Mouse (Mus musculus) yolk sac, embryonic 10.5 days (tissue): ENCODE measurements at regions not wholly inside any gene's neighbourhood (a gene's known extent, or its start where the extent isn't known, plus 50 kb on each side); places are given as distances from the start of the nearest gene placed in this dataset.

Experiments used
- DNase-seq: peaks from one replicate; pipeline ENCODE4 v3.0.0-alpha.2; 2017; ENCODE audit warnings: low spot score

DNA sequence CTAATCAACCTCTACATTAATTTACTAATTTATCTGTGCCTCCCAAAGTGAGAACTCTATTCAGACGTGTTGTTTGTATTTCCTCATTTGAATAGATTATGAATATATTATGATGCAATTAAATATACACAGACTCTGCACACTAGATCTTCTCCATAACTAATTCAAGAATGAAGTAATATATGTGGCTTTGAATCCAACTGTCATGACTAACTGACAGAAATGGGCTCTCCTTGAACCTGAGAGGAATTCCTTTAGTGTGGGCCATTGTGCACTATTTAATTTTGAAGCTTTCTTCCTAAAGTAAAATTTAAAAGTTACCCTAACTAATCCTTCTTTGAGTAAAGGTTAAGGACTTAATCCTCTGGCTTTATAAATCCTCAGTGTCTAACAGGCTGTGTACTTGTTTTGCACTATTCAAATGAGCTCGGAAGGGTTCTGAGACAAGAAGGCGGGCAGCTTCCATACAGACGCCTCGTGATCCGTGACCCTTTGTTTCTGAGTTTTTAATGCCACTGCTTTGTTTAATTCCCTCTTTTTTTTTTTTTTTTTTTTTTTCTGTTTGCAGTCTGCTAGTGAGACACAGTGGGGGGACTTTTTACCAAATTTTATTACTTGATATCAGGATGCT, 128.0 kb upstream of the Sox2 start:
- DNase-seq, result no peak

- DNase-seq, result no peak
These were observed 128.7 kb upstream of the Sox2 start for GRCm38 (mm10) chr3:34521357-34522053.

DNA sequence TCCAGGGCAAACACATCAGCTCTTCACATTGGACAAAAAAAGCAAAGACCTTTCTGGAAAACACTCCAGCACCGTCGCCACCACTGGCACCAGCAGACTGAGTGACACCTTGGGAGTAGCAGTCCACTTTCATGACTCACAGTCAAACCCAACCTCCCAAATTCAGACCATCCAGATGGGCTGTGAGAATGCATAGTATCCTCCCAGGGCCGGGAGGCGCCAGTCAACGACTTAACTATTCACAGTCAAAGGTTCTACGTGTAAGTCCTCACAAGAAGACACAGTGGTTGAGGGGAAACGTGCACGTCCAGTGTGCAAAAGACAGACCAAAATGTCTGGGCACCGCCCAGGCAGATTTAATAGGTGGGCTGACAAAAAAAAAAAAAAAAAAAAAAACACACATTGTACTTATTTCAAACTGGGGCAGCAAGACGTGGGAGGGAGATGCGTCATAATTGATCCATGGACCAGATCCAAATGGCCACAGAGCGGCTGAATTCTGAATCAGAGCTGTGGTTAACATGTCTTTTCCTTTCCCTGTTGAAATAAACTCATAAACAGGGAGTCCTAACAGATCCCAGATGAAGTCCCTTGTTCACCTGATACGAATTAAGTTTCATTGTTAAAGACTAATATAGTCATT, 137.6 kb upstream of the Sox2 start:
- DNase-seq, result no peak

DNA sequence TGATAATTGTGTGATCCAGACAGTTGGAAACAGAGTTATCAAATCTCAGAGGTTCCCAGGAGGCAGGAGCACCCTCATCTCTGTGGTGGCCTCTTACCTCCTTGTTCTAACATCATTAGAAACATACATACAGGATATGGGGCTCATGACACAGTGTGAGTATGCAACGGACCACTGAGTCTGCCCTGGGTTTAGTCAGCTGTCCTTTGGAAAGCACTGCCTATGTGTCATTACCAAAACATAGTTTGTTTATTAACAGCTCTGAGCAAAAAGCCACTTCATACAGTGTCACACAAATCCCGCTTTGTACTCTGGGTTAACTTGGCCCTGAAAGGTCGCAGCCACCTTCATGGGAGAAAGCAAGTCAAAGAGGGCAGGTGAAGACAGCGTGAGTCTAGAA, 139.5 kb upstream of the Sox2 start:
- no peak for DNase-seq

DNA sequence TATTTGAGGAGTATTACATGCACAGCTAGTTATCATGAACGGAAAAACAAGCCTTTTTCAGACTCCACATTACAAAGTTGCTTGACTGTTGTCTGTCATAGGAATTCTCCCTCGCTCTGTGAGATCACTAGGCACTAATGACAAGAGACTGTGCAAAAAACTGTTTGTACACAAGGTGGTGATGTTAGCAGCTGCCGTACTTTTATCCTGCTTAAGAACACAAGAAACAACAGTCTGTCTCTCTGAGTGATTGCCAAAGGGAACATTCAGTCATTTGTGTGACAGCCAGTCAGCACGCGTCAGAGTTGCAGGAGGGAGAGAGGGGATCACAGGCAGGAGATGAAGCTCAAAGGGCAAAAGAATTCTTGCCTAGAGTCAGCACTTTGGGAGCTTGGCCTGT, 141.0 kb upstream of the Sox2 start:
- peak; percentile 34 for DNase-seq

GRCm38 (mm10) chr3:34504573-34504894, 145.7 kb upstream of the Sox2 start:
- DNase-seq, result no peak

GRCm38 (mm10) chr3:34503874-34504572, 146.2 kb upstream of the Sox2 start:
- DNase-seq, result no peak

DNA sequence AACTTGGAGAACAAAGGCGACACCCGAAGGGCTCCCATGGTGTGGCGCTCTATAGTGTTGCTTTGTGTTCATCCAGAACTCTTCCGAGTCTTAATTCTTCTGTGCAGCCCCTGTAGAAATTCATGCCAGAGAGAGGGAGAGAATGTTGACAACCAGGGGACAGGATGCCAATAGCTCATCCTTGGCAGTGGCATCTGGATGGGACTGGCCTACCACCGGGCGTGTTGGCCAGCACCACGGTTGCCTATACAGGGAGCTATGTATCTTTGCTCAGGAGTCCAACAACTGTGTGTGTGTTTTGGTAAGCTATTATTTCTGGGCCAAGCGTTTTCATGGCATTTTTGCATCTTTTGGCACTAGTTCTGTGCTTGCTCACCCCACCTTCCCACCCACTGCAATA, 153.4 kb upstream of the Sox2 start:
- no peak for DNase-seq

DNA sequence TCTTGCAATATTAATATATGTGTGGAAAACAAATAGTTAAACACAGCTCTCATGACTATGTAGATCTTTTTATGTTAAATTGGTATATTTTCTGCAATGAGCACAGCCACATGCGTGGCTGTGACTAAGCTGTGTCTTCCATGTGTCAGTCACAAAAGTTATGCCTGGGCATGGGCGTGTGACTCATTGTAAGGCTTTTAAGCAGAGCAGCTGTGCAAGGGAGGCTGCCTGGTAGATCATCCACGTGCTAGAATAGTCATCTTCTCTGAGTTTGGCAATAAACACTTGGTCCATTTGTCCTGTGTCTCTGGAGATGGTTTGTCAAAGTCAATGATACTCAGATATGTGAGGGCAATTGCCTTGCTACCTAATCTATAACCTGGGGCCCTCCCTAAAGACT, 154.6 kb upstream of the Sox2 start:
- no peak for DNase-seq

- no peak for DNase-seq
These were observed 156.3 kb upstream of the Sox2 start for GRCm38 (mm10) chr3:34493921-34494320.

DNA sequence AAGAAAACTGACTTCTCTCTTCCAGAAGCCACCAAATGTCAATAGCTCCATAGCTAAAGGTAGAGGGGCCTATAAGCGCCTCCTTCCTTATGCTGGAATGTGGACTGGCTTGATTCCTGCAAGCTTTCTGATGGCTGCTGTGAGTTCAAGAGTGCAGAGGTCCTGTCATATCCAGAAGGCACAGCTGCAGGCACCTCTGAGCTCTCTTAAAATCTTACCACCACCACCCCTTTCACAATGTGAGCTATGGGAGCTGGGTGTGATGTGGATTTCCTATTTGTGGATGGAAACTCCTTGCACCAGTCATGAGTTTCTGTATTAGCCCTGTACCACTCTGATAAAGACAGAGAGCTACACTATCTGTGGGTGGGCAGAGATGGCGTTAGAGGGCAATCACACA, 161.2 kb upstream of the Sox2 start:
- no peak for DNase-seq

GRCm38 (mm10) chr3:34486441-34487050, 163.7 kb upstream of the Sox2 start:
- DNase-seq, result no peak

DNA sequence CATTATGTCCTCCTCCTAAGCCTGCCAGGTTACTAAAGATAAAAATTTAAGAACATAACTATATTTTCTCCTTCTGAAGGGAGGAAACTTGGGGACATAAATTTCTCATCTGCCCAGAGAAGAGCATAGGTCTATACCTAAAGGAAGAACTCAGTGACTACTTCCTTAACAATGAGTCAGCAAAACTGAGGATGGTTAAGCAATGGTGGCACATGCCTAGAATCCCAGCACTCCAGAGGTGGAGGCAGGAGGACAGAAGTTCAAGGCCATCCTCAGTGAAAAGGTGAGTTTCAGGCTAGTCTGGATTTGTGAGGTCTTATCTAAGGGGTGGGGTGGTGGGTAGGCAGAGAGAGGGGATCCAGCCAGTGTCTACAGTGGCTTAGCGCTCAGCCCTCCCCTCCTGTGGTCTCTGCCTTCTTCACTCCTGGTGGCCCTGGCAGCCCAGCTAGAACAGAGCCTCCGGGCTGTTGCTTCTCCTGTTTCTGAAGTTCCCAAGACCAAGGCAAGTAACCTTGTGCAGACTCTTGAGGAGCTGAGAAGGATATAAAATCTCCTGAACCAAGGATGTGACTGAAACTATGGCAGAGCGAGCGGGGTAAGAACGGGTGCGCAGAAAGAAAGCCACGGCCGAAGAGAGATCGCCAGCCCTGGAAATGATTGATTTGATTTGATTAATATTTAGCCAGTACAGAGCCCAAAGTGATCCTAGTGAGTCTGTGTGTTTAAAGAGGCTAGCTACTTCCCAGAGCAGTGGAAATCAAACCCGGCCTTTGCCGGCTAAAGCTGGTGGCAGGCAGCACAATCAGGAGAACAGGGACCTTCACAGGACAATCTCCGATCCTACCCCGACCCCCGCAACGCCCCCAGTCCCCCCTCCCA, 164.6 kb upstream of the Sox2 start:
- peak; percentile 71 for DNase-seq

DNA sequence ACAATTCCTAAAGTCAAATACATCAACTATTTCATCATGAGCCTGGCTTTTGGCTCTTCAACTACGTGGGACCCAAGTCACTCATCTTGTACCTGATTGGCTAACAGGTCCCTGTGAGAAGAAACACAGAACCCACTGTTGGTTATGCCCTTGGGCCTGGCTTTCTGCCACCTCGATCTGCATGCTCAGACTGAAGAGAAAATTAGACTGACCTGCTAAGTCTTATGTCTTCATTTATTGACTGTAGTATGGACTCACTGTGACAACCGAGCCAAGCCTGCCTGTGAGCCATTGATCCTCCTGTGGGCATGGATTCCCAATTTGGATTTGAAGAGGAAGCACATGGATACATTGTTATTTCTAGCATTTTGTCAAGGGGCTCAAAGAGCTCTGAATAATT, 166.3 kb upstream of the Sox2 start:
- no peak for DNase-seq

DNA sequence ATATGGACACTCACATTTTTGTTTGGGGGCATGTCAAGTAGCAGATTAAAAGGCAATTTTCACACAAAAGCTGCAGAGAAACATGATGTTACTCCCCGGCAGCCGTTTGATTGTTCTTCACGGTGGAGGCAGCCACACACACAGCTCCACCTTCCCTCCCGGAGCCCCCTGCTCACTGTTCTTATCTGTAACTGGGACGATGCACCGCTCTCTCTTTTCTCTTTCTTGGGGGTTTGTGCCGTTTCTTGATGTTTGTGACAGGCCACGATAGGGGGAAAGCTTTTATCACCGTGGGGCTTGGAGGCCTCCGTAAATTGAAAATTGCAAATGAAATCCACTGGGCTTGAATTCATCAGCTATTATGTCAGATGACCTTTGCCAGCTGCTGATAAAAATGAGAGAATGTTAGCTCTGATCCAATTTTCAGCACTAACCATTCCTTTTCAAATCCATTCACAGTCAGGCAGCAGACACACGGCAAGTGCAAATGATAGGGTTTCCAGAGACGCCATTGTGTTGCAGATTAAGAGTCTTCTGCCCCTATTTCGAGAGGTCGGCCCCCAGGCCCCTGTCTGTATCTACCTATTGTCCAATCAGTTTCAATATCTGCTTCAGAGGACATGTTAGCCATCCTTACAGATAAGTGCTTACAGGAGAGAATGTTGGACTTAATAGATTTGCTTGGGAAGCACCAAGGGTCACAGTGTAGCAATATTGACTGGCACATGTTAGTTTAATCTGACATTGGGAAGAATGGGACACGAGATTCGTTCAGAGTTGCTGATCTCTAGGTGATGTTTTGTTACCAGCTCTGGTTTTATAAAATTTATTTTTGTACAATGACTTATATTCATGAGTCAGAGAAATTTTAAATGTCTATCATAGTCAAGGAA, 168.1 kb upstream of the Sox2 start:
- DNase-seq, result no peak

- no peak for DNase-seq
These were observed 168.9 kb upstream of the Sox2 start for GRCm38 (mm10) chr3:34481314-34481713.

DNA sequence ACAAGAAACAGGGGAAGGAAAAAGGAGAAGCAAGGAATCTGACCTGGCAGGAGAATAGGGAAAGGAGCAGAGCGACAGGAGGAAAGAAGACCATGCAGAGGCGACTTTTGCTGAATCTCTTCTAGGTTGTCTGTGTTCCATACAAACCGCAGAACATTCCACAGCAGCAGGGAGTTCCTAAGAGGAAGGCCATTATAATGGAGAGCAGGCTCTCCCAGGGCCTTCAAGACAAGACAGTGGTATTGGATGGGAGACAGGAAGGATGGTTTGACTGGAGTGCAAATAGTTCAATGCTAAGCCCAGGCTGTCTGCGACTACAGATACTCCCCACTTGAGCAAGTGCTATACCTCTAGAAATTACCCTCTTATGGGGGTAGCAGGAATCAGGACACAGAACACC, 176.1 kb upstream of the Sox2 start:
- DNase-seq, result no peak

GRCm38 (mm10) chr3:34470721-34471120, 179.5 kb upstream of the Sox2 start:
- no peak for DNase-seq

GRCm38 (mm10) chr3:34469946-34470345, 180.3 kb upstream of the Sox2 start:
- DNase-seq, result no peak

GRCm38 (mm10) chr3:34466312-34466711, 183.9 kb upstream of the Sox2 start:
- no peak for DNase-seq
